Mouse (Mus musculus) left cerebral cortex, adult 2 months (tissue): ENCODE measurements around the gene Plekhs1. TPM values are rescaled to one million over a fixed set of nuclear protein-coding genes. Genes with fewer than 3 reads are reported as not detected.

Experiments used
- DNase-seq, 2 experiments: peaks; one replicate each; pipeline ENCODE4 v3.0.0; 2021 to 2022; ENCODE audit warnings: low spot score in 2 of 2, mixed read lengths in 1 of 2; ENCODE audit errors: extremely low spot score in 1 of 2
- H3K27ac ChIP-seq: fragments of 200-600 bp; 2 replicates; pipeline ENCODE4 v1.8.1; 2022
- H3K4me3 ChIP-seq: fragments of 200-600 bp; 2 replicates; pipeline ENCODE4 v1.8.1; 2022
- CTCF ChIP-seq: fragments of 200-600 bp; IDR thresholded peaks from 2 replicates; pipeline ENCODE4 v1.8.1; 2022; ENCODE audit warnings: antibody characterized with exemption, mild to moderate bottlenecking, moderate library complexity
- intact Hi-C: fragments of 180-260 bp; cut with DNase I; formaldehyde crosslinking; loops from one replicate; pipeline ENCODE4 v1.15.1; 2025
- total RNA-seq, 2 experiments: library from RNA; stranded (reverse); gene quantifications; 2 replicates each; pipeline ENCODE4 v1.2.3; 2021

Gene Plekhs1
- total RNA-seq, 2 experiments from 2014 or later = 0.72 to 0.89 TPM

- TF ChIP-seq CTCF = no peak
- Histone ChIP-seq H3K4me3 (no peak overlapping the region), H3K27ac (no peak overlapping the region)
- DNase-seq = no peak
- intact Hi-C loops = no loop called here
Observed at GRCm38 (mm10) chr19:56533291-56534071, 72.0 kb downstream of the Plekhs1 start.

DNA sequence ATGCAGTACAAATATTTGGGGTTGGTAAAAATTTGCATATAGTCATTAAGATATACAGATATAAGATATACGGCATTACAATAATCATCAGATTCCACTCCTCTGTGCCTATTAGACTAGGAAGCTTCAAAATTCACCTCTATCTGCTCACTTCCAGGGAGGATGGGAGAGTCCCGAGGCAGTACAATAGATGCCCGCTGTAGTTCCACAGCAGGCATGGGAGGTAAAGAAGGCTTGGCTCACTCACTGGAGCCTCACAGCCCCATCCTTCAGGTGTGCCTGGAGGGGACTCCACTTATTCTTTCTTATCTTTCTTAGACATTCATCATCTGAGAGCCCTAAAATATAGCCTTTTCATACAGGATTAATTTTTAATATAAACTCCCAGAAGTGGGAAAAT is 72.9 kb downstream of the Plekhs1 start:
- intact Hi-C loops = no loop called here
- Histone ChIP-seq H3K27ac (no peak overlapping the region), H3K4me3 (no peak overlapping the region)
- no peak for DNase-seq
- no peak for TF ChIP-seq CTCF

GRCm38 (mm10) chr19:56535064-56535463 is 73.6 kb downstream of the Plekhs1 start:
- H3K27ac ChIP-seq = no peak overlapping the region
- H3K4me3 ChIP-seq = no peak overlapping the region
- no peak for DNase-seq
- TF ChIP-seq CTCF = no peak
- intact Hi-C loops = no loop called here

- no peak overlapping the region for H3K27ac ChIP-seq
- no peak for DNase-seq
- intact Hi-C loops = no loop called here
- no peak for TF ChIP-seq CTCF
- no peak overlapping the region for H3K4me3 ChIP-seq
Observed at GRCm38 (mm10) chr19:56535765-56536164, 74.3 kb downstream of the Plekhs1 start.

Other genes with a start within 250 kb of the Plekhs1 start
- gene Habp2, start 174.5 kb upstream of the Plekhs1 start, total RNA-seq = not detected
- gene Nrap, start 71.6 kb upstream of the Plekhs1 start, total RNA-seq = under 1 TPM; 0.63 to 0.87 TPM
- 1 to 10 TPM; 3.9 to 4.1 TPM for gene Casp7, start 64.5 kb upstream of the Plekhs1 start, total RNA-seq
- gene Dclre1a, start 86.6 kb downstream of the Plekhs1 start, total RNA-seq = 10 to 100 TPM in 1 of 2 experiments, 1 to 10 TPM in 1; 8.9 to 14.3 TPM
- 10 to 100 TPM; 13.1 to 15.1 TPM for gene Nhlrc2, start 86.6 kb downstream of the Plekhs1 start, total RNA-seq